ENCODE assay signal across 8 mouse cellular contexts in genomic region chr4:134914122-134914863, GRCm38 (mm10). TPM values are rescaled to one million over a fixed set of nuclear protein-coding genes. Genes with fewer than 3 reads are reported as not detected.
A peak's percentile ranks its signal among the peaks of the same experiment; 100 is the strongest.
DNase-seq lines count a peak whose midpoint lies in the region; ATAC-seq and TF ChIP-seq lines count a peak whose summit lies in the region.

No protein-coding gene starts in this region.

- no peaks in the 10 kb centered on the region for H3K27me3 ChIP-seq in heart, embryonic 14.5 days (ENCODE audit: control insufficient read depth, insufficient read depth, low read length)
- no peaks in the 10 kb centered on the region for H3K27me3 ChIP-seq in G1E (ENCODE audit: insufficient read depth, low read length)
- H3K27me3 ChIP-seq in forebrain, embryonic 16.5 days (replicated peaks; ENCODE audit: control insufficient read depth, insufficient read depth, low read length), result no peaks in the 10 kb centered on the region
- H3K27me3 ChIP-seq in liver, embryonic 16.5 days (ENCODE audit: control insufficient read depth, insufficient read depth, low read depth, low read length), result no peaks in the 10 kb centered on the region
- no peaks in the 10 kb centered on the region for H3K27me3 ChIP-seq in stomach, embryonic 16.5 days (ENCODE audit: control insufficient read depth, insufficient read depth, low read length)

- peak overlapping the region; percentile 88 for H3K9ac ChIP-seq in heart, embryonic 14.5 days (ENCODE audit: low read length)
- peak overlapping the region; percentile 95 for H3K9ac ChIP-seq in forebrain, embryonic 16.5 days (replicated peaks; ENCODE audit: low read depth, low read length)
- peak overlapping the region; percentile 96 for H3K9ac ChIP-seq in liver, embryonic 16.5 days (ENCODE audit: low read depth, low read length)
- H3K9ac ChIP-seq in stomach, embryonic 16.5 days (ENCODE audit: low read length), result peak overlapping the region; percentile 90

- peaks cover 4 to 6% of the 10 kb centered on the region in 2 experiments; a peak in 3 of 4 replicates for H3K4me1 ChIP-seq in heart, embryonic 14.5 days (ENCODE audit: control insufficient read depth in 2 of 2, insufficient read depth in 2 of 2, low read length in 2 of 2)
- peaks cover 56% of the 10 kb centered on the region for H3K4me1 ChIP-seq in G1E (ENCODE audit: insufficient read depth, low read depth, low read length)
- peaks cover 17% of the 10 kb centered on the region for H3K4me1 ChIP-seq in forebrain, embryonic 16.5 days (replicated peaks; ENCODE audit: control insufficient read depth, insufficient read depth, low read length)
- peaks cover 44% of the 10 kb centered on the region for H3K4me1 ChIP-seq in liver, embryonic 16.5 days (ENCODE audit: control insufficient read depth, low read depth, low read length)
- H3K4me1 ChIP-seq in stomach, embryonic 16.5 days (ENCODE audit: control insufficient read depth, insufficient read depth, low read length), result peaks cover 7% of the 10 kb centered on the region

- no peak for DNase-seq in heart, adult 9 months (ENCODE audit: low spot score in 2 of 2)
- DNase-seq in G1E (ENCODE audit: low spot score), result no peak
- no peak for DNase-seq in right cerebral cortex, adult 18-20 months
- no peak for DNase-seq in layer of hippocampus, adult 11-12 months (ENCODE audit: low spot score)

- WGBS in heart, embryonic 14.5 days, result 1% methylated on average over 42 of the region's 43 CpGs
- under 1% methylated on average over 43 of the region's 43 CpGs for WGBS in forebrain, embryonic 16.5 days
- WGBS in liver, embryonic 16.5 days (ENCODE audit: insufficient replicate concordance), result under 1% methylated on average over 43 of the region's 43 CpGs
- WGBS in stomach, embryonic 16.5 days, result 1% methylated on average over 43 of the region's 43 CpGs

- peak; percentile 48 for ATAC-seq in heart, embryonic 14.5 days (ENCODE audit: insufficient number of reproducible peaks, insufficient read depth, low FRiP score, low read depth)
- ATAC-seq in G1E (ENCODE audit: extremely low read depth, insufficient number of reproducible peaks, low FRiP score, poor library complexity, severe bottlenecking), result no peak
- peak; percentile 75 for ATAC-seq in forebrain, embryonic 16.5 days
- ATAC-seq in liver, embryonic 16.5 days (ENCODE audit: low read depth), result peak; percentile 76
- peak; percentile 62; the same call in 1 of the 2 replicates for ATAC-seq in stomach, embryonic 16.5 days (ENCODE audit: insufficient read depth, low FRiP score)

- H3K9me3 ChIP-seq in heart, embryonic 14.5 days (ENCODE audit: control insufficient read depth, low read length), result no peaks in the 10 kb centered on the region
- no peaks in the 10 kb centered on the region for H3K9me3 ChIP-seq in G1E (replicated peaks)
- H3K9me3 ChIP-seq in forebrain, embryonic 16.5 days (ENCODE audit: control insufficient read depth, low read length), result no peaks in the 10 kb centered on the region
- no peaks in the 10 kb centered on the region for H3K9me3 ChIP-seq in liver, embryonic 16.5 days (replicated peaks; ENCODE audit: control insufficient read depth, low read length)
- no peaks in the 10 kb centered on the region for H3K9me3 ChIP-seq in stomach, embryonic 16.5 days (replicated peaks; ENCODE audit: control insufficient read depth, low read length)

- no peak for TF ChIP-seq CTCF in G1E (IDR thresholded peaks at IDR 0.05; ENCODE audit: low read depth, low read length)

- H3K4me3 ChIP-seq in heart, embryonic 14.5 days (ENCODE audit: control insufficient read depth in 1 of 2, insufficient read depth in 1 of 2, low read depth in 1 of 2, low read length in 2 of 2), result peak overlapping the region; percentile 58 to 78
- peak overlapping the region; percentile 89 for H3K4me3 ChIP-seq in G1E (ENCODE audit: low read depth, low read length)
- peak overlapping the region; percentile 95 for H3K4me3 ChIP-seq in forebrain, embryonic 16.5 days (replicated peaks; ENCODE audit: low read length)
- peak overlapping the region; percentile 91 for H3K4me3 ChIP-seq in liver, embryonic 16.5 days (ENCODE audit: low read depth, low read length)
- H3K4me3 ChIP-seq in stomach, embryonic 16.5 days (replicated peaks; ENCODE audit: low read length), result peak overlapping the region; percentile 71

- peak overlapping the region; percentile 28 to 88 for H3K27ac ChIP-seq in heart, embryonic 14.5 days (replicated peaks in 1 of 2; ENCODE audit: control insufficient read depth in 1 of 2, insufficient read depth in 1 of 2, low read depth in 2 of 2, low read length in 2 of 2)
- H3K27ac ChIP-seq in forebrain, embryonic 16.5 days (ENCODE audit: low read length), result peak overlapping the region; percentile 95
- peak overlapping the region; percentile 100 for H3K27ac ChIP-seq in liver, embryonic 16.5 days (ENCODE audit: low read length)
- H3K27ac ChIP-seq in stomach, embryonic 16.5 days (ENCODE audit: low read length), result peak overlapping the region; percentile 94

- H3K4me2 ChIP-seq in heart, embryonic 14.5 days (ENCODE audit: low read length), result peak overlapping the region; percentile 72
- peak overlapping the region; percentile 89 for H3K4me2 ChIP-seq in forebrain, embryonic 16.5 days (ENCODE audit: low read length)
- peak overlapping the region; percentile 69 for H3K4me2 ChIP-seq in liver, embryonic 16.5 days (ENCODE audit: low read depth, low read length)
- H3K4me2 ChIP-seq in stomach, embryonic 16.5 days (ENCODE audit: low read depth, low read length), result peak overlapping the region; percentile 90

- peaks cover 21% of the 10 kb centered on the region for H3K36me3 ChIP-seq in heart, embryonic 14.5 days (ENCODE audit: control insufficient read depth, insufficient read depth, low read length)
- H3K36me3 ChIP-seq in G1E (replicated peaks), result peaks cover 31% of the 10 kb centered on the region
- H3K36me3 ChIP-seq in forebrain, embryonic 16.5 days (ENCODE audit: control insufficient read depth, insufficient read depth), result peaks cover 9% of the 10 kb centered on the region
- peaks cover 9% of the 10 kb centered on the region for H3K36me3 ChIP-seq in liver, embryonic 16.5 days (ENCODE audit: control insufficient read depth, insufficient read depth)
- peaks cover 7% of the 10 kb centered on the region; the same call in 1 of the 2 replicates for H3K36me3 ChIP-seq in stomach, embryonic 16.5 days (ENCODE audit: control insufficient read depth, insufficient read depth, low read length)

RNA-seq across cellular contexts. Expression of gene Tmem50a, which starts 0.5 kb away (rescaled TPM):
- polyA plus RNA-seq in heart, embryonic 14.5 days (2014; fragmentation: Nextera tagmentation; extraction: Ambion mirVana), result 148 and 167 TPM in 2 replicates
- total RNA-seq in G1E (2014; fragmentation: Nextera tagmentation) (174 and 225 TPM in 2 replicates), G1E (2017) (218 and 250 TPM in 2 replicates)
- polyA plus RNA-seq in G1E (2012), result 8.0 and 10.3 TPM in 2 replicates
- polyA plus RNA-seq in forebrain, embryonic 16.5 days (2015; fragmentation: Nextera tagmentation; extraction: Ambion mirVana), result 201 and 205 TPM in 2 replicates
- 79.1 and 82.5 TPM in 2 replicates for polyA plus RNA-seq in liver, embryonic 16.5 days (2015; fragmentation: Nextera tagmentation; extraction: Ambion mirVana)
- polyA plus RNA-seq in stomach, embryonic 16.5 days (2015; fragmentation: Nextera tagmentation; extraction: Ambion mirVana), result 177 TPM in 2 replicates

RNA-seq across cellular contexts. Expression of gene Rsrp1, which starts 9.1 kb away (rescaled TPM):
- polyA plus RNA-seq in heart, embryonic 14.5 days (2014; fragmentation: Nextera tagmentation; extraction: Ambion mirVana), result 341 TPM in 2 replicates
- total RNA-seq in G1E (2014; fragmentation: Nextera tagmentation), result 260 and 286 TPM in 2 replicates
- total RNA-seq in G1E (2017), result 446 and 492 TPM in 2 replicates
- polyA plus RNA-seq in G1E (2012), result 468 and 529 TPM in 2 replicates
- polyA plus RNA-seq in forebrain, embryonic 16.5 days (2015; fragmentation: Nextera tagmentation; extraction: Ambion mirVana), result 644 and 645 TPM in 2 replicates
- polyA plus RNA-seq in liver, embryonic 16.5 days (2015; fragmentation: Nextera tagmentation; extraction: Ambion mirVana), result 315 and 330 TPM in 2 replicates
- polyA plus RNA-seq in stomach, embryonic 16.5 days (2015; fragmentation: Nextera tagmentation; extraction: Ambion mirVana), result 511 and 534 TPM in 2 replicates

RNA-seq across cellular contexts. Expression of gene Syf2, which starts 16.4 kb away (rescaled TPM):
- polyA plus RNA-seq in heart, embryonic 14.5 days (2014; fragmentation: Nextera tagmentation; extraction: Ambion mirVana), result 52.2 and 54.9 TPM in 2 replicates
- 48.8 and 49.0 TPM in 2 replicates for total RNA-seq in G1E (2014; fragmentation: Nextera tagmentation)
- total RNA-seq in G1E (2017), result 175 and 187 TPM in 2 replicates
- polyA plus RNA-seq in G1E (2012), result 36.7 and 52.3 TPM in 2 replicates
- polyA plus RNA-seq in forebrain, embryonic 16.5 days (2015; fragmentation: Nextera tagmentation; extraction: Ambion mirVana), result 73.2 and 78.4 TPM in 2 replicates
- 43.9 and 47.8 TPM in 2 replicates for polyA plus RNA-seq in liver, embryonic 16.5 days (2015; fragmentation: Nextera tagmentation; extraction: Ambion mirVana)
- 69.6 and 71.9 TPM in 2 replicates for polyA plus RNA-seq in stomach, embryonic 16.5 days (2015; fragmentation: Nextera tagmentation; extraction: Ambion mirVana)

RNA-seq across cellular contexts. Expression of gene Rhd, which starts 50.0 kb away (rescaled TPM):
- polyA plus RNA-seq in heart, embryonic 14.5 days (2014; fragmentation: Nextera tagmentation; extraction: Ambion mirVana), result 3.6 and 5.5 TPM in 2 replicates
- total RNA-seq in G1E (2014; fragmentation: Nextera tagmentation), result 3.2 and 69.7 TPM in 2 replicates
- total RNA-seq in G1E (2017), result 9.8 and 12.4 TPM in 2 replicates
- 2.9 and 3.3 TPM in 2 replicates for polyA plus RNA-seq in G1E (2012)
- polyA plus RNA-seq in forebrain, embryonic 16.5 days (2015; fragmentation: Nextera tagmentation; extraction: Ambion mirVana), result 0.47 and 1.0 TPM in 2 replicates
- 522 and 550 TPM in 2 replicates for polyA plus RNA-seq in liver, embryonic 16.5 days (2015; fragmentation: Nextera tagmentation; extraction: Ambion mirVana)
- polyA plus RNA-seq in stomach, embryonic 16.5 days (2015; fragmentation: Nextera tagmentation; extraction: Ambion mirVana), result 20.8 and 23.5 TPM in 2 replicates
